Mouse (Mus musculus) liver, embryonic 13.5 days (tissue): ENCODE data around the gene Bbof1. TPM values are rescaled to one million over a fixed set of nuclear protein-coding genes. Genes with fewer than 3 reads are reported as not detected.
A peak's percentile ranks its signal among the peaks of the same experiment; 100 is the strongest.

ENCODE experiments used
- ATAC-seq: fragments of 200-750 bp; cut with Nextera tagmentation; 2 replicates; pipeline ENCODE4 v1.8.0; 2017; ENCODE audit warnings: low read depth, mild to moderate bottlenecking, moderate number of reproducible peaks, moderate library complexity
- DNase-seq: peaks from one replicate; pipeline ENCODE4 v3.0.0; 2022
- H3K27ac ChIP-seq: fragments of 300-500 bp; sonication (generic); 2 replicates; pipeline ENCODE4 v1.5.1; 2015; ENCODE audit warnings: moderate library complexity, mild to moderate bottlenecking, inconsistent platforms
- H3K27me3 ChIP-seq: fragments of 300-500 bp; sonication (generic); 2 replicates; pipeline ENCODE4 v1.6.1; 2015; ENCODE audit warnings: mild to moderate bottlenecking, inconsistent platforms
- H3K36me3 ChIP-seq: fragments of 300-500 bp; sonication (generic); 2 replicates; pipeline ENCODE4 v1.6.1; 2015; ENCODE audit warnings: mild to moderate bottlenecking, inconsistent platforms
- H3K4me1 ChIP-seq: fragments of 300-500 bp; sonication (generic); replicated peaks from 2 replicates; pipeline ENCODE4 v1.6.1; 2015; ENCODE audit warnings: inconsistent platforms
- H3K4me2 ChIP-seq: fragments of 300-500 bp; sonication (generic); 2 replicates; pipeline ENCODE4 v1.6.1; 2015; ENCODE audit warnings: inconsistent platforms, mild to moderate bottlenecking, moderate library complexity
- H3K4me3 ChIP-seq: fragments of 300-500 bp; sonication (generic); replicated peaks from 2 replicates; pipeline ENCODE4 v1.5.1; 2015; ENCODE audit warnings: mild to moderate bottlenecking, inconsistent platforms
- H3K9ac ChIP-seq: fragments of 300-500 bp; sonication (generic); 2 replicates; pipeline ENCODE4 v1.6.1; 2015; ENCODE audit warnings: mild to moderate bottlenecking, inconsistent platforms
- H3K9me3 ChIP-seq: fragments of 300-500 bp; sonication (generic); replicated peaks from 2 replicates; pipeline ENCODE4 v1.6.1; 2016; ENCODE audit warnings: inconsistent platforms
- WGBS: fragments of 180-500 bp; shearing (Covaris S2); methylation state at CpG from one replicate; pipeline ENCODE4 v1.1.7; 2015; ENCODE audit not compliant: insufficient replicate concordance; 5-methylcytosine and 5-hydroxymethylcytosine counted together
- polyA plus RNA-seq: library from polyadenylated mRNA; unstranded; fragments of >200 nt; fragmentation: Nextera tagmentation; extraction: Ambion mirVana; gene quantifications from 2 replicates; pipeline ENCODE4 v1.2.1, GENCODE M21; 2015

Bbof1 gene
- polyA plus RNA-seq, result 0.24 and 0.75 TPM in 2 replicates

DNA sequence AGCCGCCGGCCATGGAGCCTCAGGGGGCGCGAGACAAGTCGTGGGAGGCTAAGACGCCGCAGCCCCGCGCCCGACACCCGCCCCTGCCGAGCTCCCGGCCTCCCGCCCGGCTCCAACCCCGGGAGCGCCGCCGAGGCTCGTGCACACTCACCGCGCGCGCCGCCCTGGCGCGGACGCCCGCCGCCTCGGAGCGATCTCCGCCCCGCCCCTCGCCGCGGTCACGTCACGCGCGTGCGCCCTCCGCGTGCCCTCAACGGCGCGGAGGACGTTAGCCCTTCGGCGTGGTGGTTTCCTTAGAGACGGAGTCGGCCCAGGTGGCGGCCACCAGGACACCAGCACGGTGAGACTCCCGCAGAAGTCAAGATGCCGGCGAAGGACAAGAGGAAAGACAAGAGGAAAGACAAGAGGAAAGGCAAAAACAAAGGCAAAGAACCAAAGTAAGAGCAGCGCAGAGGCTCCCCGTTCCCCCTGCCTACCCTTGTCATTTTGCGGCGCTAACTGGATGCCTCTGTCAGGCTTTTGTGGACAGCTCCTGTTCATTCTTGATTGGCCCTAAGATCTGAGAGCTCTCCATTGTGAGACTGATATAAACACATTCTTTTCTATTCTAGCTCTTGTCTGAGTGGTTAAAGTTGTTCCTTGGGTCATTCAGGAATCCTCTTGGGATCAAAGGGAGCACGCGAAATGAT is at the start of gene Bbof1, which contains the start of gene Entpd5:
Bbof1 (plus strand) TSS at position 253 of the 689 bp plus-strand sequence.
Entpd5 (minus strand) TSS at position 211 of the 689 bp plus-strand sequence.
- Histone ChIP-seq H3K4me1 (peaks cover 17% of the 10 kb centered on the region), H3K36me3 (no peaks in the 10 kb centered on the region), H3K27me3 (0 out of 2 replicates have a peak, but pooled peaks cover 4% of the 10 kb centered on the region), H3K27ac (peak within 1 kb of the TSS; percentile 75), H3K4me3 (peak within 1 kb of the TSS; percentile 83), H3K9ac (peak within 1 kb of the TSS; percentile 87), H3K9me3 (no peaks in the 10 kb centered on the region), H3K4me2 (peak within 1 kb of the TSS; percentile 98)
- WGBS, result 2% methylated on average over 59 of the region's 63 CpGs
- peak; percentile 93 for ATAC-seq
- peak; percentile 77 for DNase-seq

DNA sequence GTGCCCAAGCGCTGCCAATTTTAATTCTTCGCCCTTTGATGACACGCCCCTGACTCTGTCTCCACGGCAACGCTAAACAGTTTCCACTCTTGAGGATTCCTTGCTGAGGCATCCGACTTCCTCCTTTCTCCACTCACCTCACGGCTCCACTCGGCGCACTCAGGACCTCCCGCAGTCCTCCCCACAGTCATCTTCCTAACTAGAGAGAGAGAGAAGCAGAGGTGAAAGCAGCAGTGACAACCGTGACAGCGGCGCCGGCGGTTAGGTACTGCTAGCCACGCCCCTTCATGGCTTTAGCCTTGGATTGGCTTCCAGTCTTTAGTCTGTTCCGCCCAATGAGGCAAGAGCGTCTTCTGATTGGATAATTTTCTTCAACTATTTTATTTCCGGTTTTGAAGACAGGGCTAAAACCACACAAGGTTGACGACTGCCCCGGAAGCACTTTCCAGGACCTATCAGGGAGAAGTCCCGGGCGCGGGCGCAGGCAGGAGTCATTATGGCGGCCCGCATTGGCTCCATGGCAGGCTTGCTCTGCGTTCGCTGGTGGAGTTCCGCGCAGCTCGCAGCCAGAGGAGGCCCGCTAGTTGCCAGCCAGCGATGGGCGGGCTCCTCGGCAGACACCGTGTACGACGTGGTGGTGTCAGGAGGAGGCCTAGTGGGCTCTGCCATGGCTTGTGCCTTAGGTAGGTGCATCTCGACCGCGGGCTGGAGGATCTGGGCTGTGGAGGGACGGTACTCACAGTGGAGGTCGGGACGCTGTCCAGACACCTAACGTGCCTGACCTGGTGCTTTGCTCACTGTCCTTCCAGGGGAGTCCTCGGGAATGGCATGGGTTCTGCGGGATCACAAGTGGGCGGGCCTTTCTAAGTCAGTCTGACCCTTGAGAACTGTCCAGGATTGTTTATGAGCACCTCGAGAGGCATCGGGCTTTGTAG is 47.0 kb upstream of the Bbof1 start, which contains the start of the genes Coq6 and Fam161b:
Coq6 (plus strand) TSS at position 103 of the 935 bp plus-strand sequence.
Fam161b (minus strand) TSS at position 279 of the 935 bp plus-strand sequence.
- peak within 1 kb of the TSS; percentile 98 for H3K4me3 ChIP-seq
- peak; percentile 91 for DNase-seq
- H3K4me1 ChIP-seq, result peaks cover 74% of the 10 kb centered on the region
- WGBS, result under 1% methylated on average over 51 of the region's 51 CpGs
- peak; percentile 93 for ATAC-seq
- no peaks in the 10 kb centered on the region for H3K27me3 ChIP-seq
- peaks cover 7% of the 10 kb centered on the region for H3K36me3 ChIP-seq
- H3K27ac ChIP-seq, result peak within 1 kb of the TSS; percentile 78
- peak within 1 kb of the TSS; percentile 87 for H3K9ac ChIP-seq
- H3K9me3 ChIP-seq, result no peaks in the 10 kb centered on the region
- H3K4me2 ChIP-seq, result peak within 1 kb of the TSS; percentile 89

DNA sequence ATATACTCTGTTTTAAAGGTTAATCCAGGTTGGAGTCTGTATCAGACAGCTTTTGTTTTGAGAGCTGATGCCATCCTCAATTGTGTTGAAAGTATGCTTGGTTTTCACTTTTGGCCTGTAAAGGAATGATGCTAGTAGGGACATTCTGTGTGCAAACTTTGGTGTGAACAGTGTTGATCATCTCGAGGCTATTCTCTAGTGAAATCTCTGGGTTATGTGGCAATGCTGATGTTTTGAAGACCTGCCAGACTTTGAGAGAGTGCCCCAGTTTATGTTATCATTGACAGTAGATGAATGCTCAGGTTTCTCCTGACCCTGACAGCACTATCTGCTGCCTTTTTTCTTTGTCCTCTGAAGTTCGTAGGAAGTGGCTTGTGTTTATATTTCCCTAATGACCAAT is 46.0 kb upstream of the Bbof1 start:
- peak overlapping the region; percentile 56 for H3K9ac ChIP-seq

DNA sequence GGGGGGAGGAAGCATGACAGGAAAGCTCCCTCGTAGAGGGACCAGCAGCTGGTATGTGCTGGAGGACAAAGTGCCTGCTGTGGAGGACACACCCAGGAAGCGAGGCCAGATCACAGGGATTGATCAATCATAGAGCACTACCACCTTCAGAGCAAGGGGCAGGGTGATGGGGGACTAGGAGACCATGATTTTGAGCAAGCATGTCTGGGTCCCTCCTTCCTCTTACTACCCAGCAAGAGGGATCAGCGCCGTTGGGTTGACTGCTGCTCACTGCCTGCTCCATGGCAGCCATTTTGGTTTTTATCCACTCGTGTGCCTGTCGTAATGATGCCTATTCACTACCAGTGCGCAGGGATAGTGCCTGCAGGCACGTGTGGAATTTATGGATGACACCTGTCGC is 44.6 kb upstream of the Bbof1 start:
- Histone ChIP-seq H3K4me2 (no peak overlapping the region), H3K9ac (no peak overlapping the region), H3K27me3 (no peaks in the 10 kb centered on the region), H3K27ac (no peak overlapping the region; the same call in 1 of the 2 replicates), H3K9me3 (no peaks in the 10 kb centered on the region), H3K4me1 (peaks cover 56% of the 10 kb centered on the region), H3K36me3 (peaks cover 25% of the 10 kb centered on the region), H3K4me3 (no peak overlapping the region)
- ATAC-seq (no peak), DNase-seq (no peak)
- 70% methylated on average over 9 of the region's 9 CpGs for WGBS

More for the DNA sequence above, 46.0 kb upstream of the Bbof1 start:
- ATAC-seq (no peak), DNase-seq (no peak)
- H3K27me3 ChIP-seq, result no peaks in the 10 kb centered on the region
- H3K4me3 ChIP-seq, result peak overlapping the region; percentile 98
- peak overlapping the region; percentile 89 for H3K4me2 ChIP-seq
- H3K36me3 ChIP-seq, result peaks cover 11% of the 10 kb centered on the region
- H3K27ac ChIP-seq, result no peak overlapping the region
- WGBS, result 23% methylated on average over 2 of the region's 2 CpGs
- H3K4me1 ChIP-seq, result peaks cover 70% of the 10 kb centered on the region
- H3K9me3 ChIP-seq, result no peaks in the 10 kb centered on the region

DNA sequence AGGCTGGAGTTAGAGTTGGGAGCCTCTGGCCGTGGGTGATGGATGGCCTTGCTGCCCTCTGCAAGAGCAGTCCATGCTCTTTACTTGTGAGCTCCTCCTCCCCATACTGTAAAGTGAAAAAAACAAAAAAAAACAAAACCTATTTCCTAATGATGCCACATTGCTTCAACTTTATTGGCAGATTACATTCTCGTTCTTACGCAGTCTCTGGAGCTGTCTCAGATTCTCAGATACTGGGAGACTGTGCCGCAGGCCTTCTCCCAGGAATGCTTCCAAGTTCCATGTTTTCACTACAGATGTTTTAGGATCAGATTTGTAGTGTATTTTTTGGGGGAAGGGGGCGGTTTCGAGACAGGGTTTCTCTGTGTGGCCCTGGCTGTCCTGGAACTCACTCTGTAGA is 43.7 kb upstream of the Bbof1 start:
- Histone ChIP-seq H3K4me3 (no peak overlapping the region), H3K4me1 (peaks cover 47% of the 10 kb centered on the region), H3K9me3 (no peaks in the 10 kb centered on the region), H3K27ac (no peak overlapping the region), H3K9ac (no peak overlapping the region), H3K4me2 (no peak overlapping the region), H3K27me3 (no peaks in the 10 kb centered on the region), H3K36me3 (peaks cover 33% of the 10 kb centered on the region)
- ATAC-seq (no peak), DNase-seq (no peak)
- 81% methylated on average over 6 of the region's 6 CpGs for WGBS

DNA sequence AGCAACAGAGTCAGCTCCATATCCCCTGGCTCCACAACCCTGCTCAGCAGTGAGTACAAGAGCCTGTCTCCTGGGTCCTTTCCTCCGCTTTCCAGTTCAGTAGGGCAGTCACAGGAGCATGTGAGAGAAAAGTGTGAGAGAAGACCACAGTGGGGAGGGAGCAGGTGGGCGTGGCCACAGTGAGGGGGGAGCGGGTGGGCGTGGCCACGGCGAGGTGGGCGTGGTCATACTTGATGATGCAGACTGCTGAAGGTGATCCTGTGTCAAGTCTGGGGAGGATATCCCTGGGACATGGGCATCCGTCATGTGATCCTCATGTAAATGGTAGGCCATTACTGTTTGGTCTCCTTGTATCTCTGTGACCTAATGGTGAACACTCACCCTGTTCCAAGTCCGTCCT is 41.9 kb upstream of the Bbof1 start:
- Histone ChIP-seq H3K4me1 (peaks cover 36% of the 10 kb centered on the region), H3K9me3 (no peaks in the 10 kb centered on the region), H3K4me2 (no peak overlapping the region), H3K4me3 (no peak overlapping the region), H3K36me3 (peaks cover 52% of the 10 kb centered on the region), H3K27me3 (no peaks in the 10 kb centered on the region), H3K9ac (no peak overlapping the region), H3K27ac (no peak overlapping the region)
- 42% methylated on average over 9 of the region's 9 CpGs for WGBS
- DNase-seq, result peak; percentile 43
- ATAC-seq, result no peak

DNA sequence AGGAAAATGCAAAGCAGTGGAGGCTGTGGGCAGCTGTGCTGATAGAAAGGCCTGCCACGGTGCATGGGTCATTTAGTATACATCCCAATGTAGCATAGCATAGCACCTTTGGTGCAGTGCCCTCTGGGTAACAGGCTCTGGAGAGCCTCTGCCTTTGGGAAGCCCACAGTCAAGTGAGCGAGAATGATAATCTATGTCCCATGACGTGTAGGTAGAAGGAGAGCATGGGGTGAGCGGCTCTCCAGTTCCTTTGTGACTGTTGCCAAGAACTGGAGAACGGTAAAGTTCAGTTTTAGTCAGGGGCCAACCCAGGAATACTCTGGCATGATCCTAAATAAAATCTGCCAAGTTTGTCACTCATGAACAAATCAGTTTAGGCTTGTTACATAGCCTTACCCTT is 37.2 kb upstream of the Bbof1 start:
- Histone ChIP-seq H3K27ac (no peak overlapping the region), H3K4me1 (peaks cover 8% of the 10 kb centered on the region), H3K9ac (no peak overlapping the region), H3K27me3 (no peaks in the 10 kb centered on the region), H3K4me2 (no peak overlapping the region), H3K36me3 (peaks cover 79% of the 10 kb centered on the region), H3K9me3 (no peaks in the 10 kb centered on the region), H3K4me3 (no peak overlapping the region)
- DNase-seq (no peak), ATAC-seq (no peak)
- WGBS, result 89% methylated on average over 5 of the region's 5 CpGs

DNA sequence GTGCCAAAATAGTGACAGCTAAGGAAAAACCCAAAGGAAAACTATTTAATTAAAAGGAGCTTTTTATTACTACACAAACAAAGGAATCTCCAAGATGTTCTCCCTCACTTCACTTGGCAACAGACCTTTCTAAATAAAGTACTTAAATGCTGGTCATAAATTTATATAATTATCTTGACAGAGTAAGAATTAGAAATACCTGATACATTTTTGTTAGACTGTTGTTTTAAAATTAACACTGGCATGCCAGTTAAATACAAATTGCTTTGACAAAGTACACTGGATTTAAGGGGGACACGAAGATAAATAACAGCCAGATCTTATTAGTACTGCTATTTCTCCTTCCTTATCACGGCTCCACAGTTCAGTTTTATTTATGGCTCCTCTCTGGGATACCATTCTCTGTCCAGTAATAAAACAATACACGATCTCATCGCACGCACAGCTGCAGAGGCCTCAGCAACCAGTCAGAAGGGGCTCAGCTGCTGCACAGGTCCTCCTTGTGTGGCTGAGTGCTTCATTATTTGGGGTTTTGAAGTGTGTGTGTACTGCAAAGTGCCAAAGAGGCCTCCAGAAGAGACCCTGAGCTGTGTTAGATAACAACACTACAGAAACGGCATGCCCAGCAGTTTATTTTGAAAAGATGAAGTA is 34.9 kb upstream of the Bbof1 start:
- ATAC-seq (no peak), DNase-seq (no peak)
- Histone ChIP-seq H3K9ac (no peak overlapping the region), H3K4me2 (no peak overlapping the region), H3K27me3 (no peaks in the 10 kb centered on the region), H3K4me1 (no peaks in the 10 kb centered on the region), H3K36me3 (peaks cover 62% of the 10 kb centered on the region), H3K4me3 (no peak overlapping the region), H3K27ac (no peak overlapping the region), H3K9me3 (no peaks in the 10 kb centered on the region)
- WGBS, result 76% methylated on average over 6 of the region's 6 CpGs

DNA sequence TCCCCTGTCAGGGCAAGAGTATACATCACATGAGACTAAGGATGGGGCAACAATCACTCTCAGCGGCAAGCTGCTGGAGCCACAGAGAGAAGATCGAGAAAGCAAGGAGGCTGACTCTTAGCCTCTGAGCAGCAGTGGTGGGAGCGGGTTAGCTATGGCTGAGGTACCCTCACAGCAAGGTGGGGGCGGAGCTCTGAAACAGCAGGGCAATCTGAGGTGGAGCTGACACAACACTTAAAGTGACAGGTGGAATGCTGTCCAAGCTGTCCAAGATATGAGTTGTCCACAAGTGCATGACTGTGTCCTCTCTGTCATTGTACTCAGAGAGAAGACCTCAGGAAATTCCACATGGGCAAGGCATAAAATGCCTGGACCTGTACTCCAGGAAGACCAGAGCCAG is 26.5 kb upstream of the Bbof1 start:
- H3K4me1 ChIP-seq, result peaks cover 19% of the 10 kb centered on the region
- ATAC-seq (no peak), DNase-seq (no peak)
- H3K9ac ChIP-seq, result no peak overlapping the region
- H3K4me2 ChIP-seq, result no peak overlapping the region
- WGBS, result 84% methylated on average over 4 of the region's 4 CpGs
- H3K9me3 ChIP-seq, result no peaks in the 10 kb centered on the region
- peaks cover 10% of the 10 kb centered on the region; the same call in 1 of the 2 replicates for H3K36me3 ChIP-seq
- H3K27me3 ChIP-seq, result no peaks in the 10 kb centered on the region
- no peak overlapping the region for H3K4me3 ChIP-seq
- H3K27ac ChIP-seq, result no peak overlapping the region

DNA sequence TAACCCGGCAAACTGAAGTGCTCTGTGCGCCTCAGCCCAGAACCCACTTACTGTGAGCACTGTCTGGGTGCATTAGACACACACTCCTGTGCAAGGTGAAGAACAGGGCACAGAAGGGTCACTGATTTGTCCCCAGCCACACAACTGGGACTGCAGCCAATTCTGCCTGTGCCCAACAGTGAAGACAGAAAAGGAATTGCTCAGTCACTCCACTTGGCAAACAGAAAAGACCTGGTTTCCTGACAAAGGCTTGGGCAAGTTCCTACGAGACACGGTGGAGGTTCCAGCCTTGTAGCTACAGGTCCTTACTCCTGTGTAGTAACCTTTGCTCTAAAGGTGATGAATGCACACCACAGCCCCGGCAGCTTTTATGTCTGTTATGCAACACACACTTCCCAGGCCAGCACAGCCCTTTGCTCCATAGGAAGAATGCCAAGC is 24.2 kb upstream of the Bbof1 start:
- ATAC-seq (peak; percentile 49; the same call in 1 of the 2 replicates), DNase-seq (no peak)
- peak overlapping the region; percentile 61 for H3K27ac ChIP-seq
- no peak overlapping the region for H3K4me3 ChIP-seq
- H3K4me1 ChIP-seq, result peaks cover 27% of the 10 kb centered on the region
- no peaks in the 10 kb centered on the region for H3K9me3 ChIP-seq
- no peak overlapping the region for H3K9ac ChIP-seq
- H3K36me3 ChIP-seq, result peaks cover 6% of the 10 kb centered on the region; the same call in 1 of the 2 replicates
- H3K4me2 ChIP-seq, result no peak overlapping the region
- whole genome bisulfite sequencing, result 61% methylated on average over 5 of the region's 5 CpGs
- no peaks in the 10 kb centered on the region for H3K27me3 ChIP-seq
